Mouse (Mus musculus) liver, embryonic 14.5 days (tissue): ENCODE measurements at regions not wholly inside any gene's neighbourhood (a gene's known extent, or its start where the extent isn't known, plus 50 kb on each side); places are given as distances from the start of the nearest gene placed in this dataset.

Source experiments
- ATAC-seq: fragments of 200-750 bp; cut with Nextera tagmentation; 2 replicates; pipeline ENCODE4 v1.8.0; 2017; ENCODE audit warnings: moderate number of reproducible peaks, mild to moderate bottlenecking, moderate library complexity; ENCODE audit not compliant: insufficient read depth
- DNase-seq, 3 experiments: peaks; one replicate each; pipeline ENCODE4 v3.0.0-alpha.2; 2012 to 2013; ENCODE audit warnings: low read depth in 3 of 3, low spot score in 3 of 3
- H3K27ac ChIP-seq: fragments of 300-500 bp; sonication (generic); 2 replicates; pipeline ENCODE4 v1.5.1; 2014; ENCODE audit warnings: moderate library complexity, mild to moderate bottlenecking, control low read depth, inconsistent platforms
- H3K27me3 ChIP-seq: fragments of 300-500 bp; sonication (generic); 2 replicates; pipeline ENCODE4 v1.6.1; 2014; ENCODE audit warnings: mild to moderate bottlenecking, low read length, moderate library complexity; ENCODE audit not compliant: control insufficient read depth, insufficient read depth
- H3K36me3 ChIP-seq: fragments of 300-500 bp; sonication (generic); replicated peaks from 2 replicates; pipeline ENCODE4 v1.6.1; 2014; ENCODE audit warnings: low read depth; ENCODE audit not compliant: control insufficient read depth, insufficient read depth
- H3K4me1 ChIP-seq, 2 experiments: fragments of 200-500 bp in 1 of 2; fragments of 300-500 bp in 1 of 2; sonication (generic) in 1 of 2; replicated peaks; 2 replicates each; pipeline ENCODE4 v1.6.1; 2012 to 2014; ENCODE audit warnings: antibody characterized with exemption in 1 of 2, inconsistent platforms in 1 of 2, low read length in 1 of 2; ENCODE audit not compliant: control insufficient read depth in 2 of 2, insufficient read depth in 2 of 2
- H3K4me2 ChIP-seq: fragments of 300-500 bp; sonication (generic); 2 replicates; pipeline ENCODE4 v1.6.1; 2014; ENCODE audit warnings: low read depth, mild to moderate bottlenecking, control low read depth, moderate library complexity
- H3K4me3 ChIP-seq, 2 experiments: fragments of 200-500 bp in 1 of 2; fragments of 300-500 bp in 1 of 2; sonication (generic) in 1 of 2; 2 replicates each; pipeline ENCODE4 v1.5.1; 2012 to 2014; ENCODE audit warnings: low read depth in 2 of 2, low read length in 2 of 2, mild to moderate bottlenecking in 2 of 2, control low read depth in 1 of 2, inconsistent platforms in 1 of 2, moderate library complexity in 1 of 2; ENCODE audit not compliant: insufficient read depth in 1 of 2
- H3K9ac ChIP-seq: fragments of 300-500 bp; sonication (generic); replicated peaks from 2 replicates; pipeline ENCODE4 v1.6.1; 2014; ENCODE audit warnings: mild to moderate bottlenecking, control low read depth, moderate library complexity
- H3K9me3 ChIP-seq: fragments of 300-500 bp; sonication (generic); 2 replicates; pipeline ENCODE4 v1.6.1; 2016; ENCODE audit warnings: low read length, mixed read lengths; ENCODE audit not compliant: control insufficient read depth
- CTCF ChIP-seq: IDR thresholded peaks from 2 replicates; pipeline ENCODE4 v1.5.1; 2016; ENCODE audit warnings: antibody characterized with exemption, low read depth, control low read depth
- EP300 ChIP-seq: IDR thresholded peaks from 2 replicates; pipeline ENCODE4 v1.6.1; 2016; ENCODE audit warnings: antibody characterized with exemption, low read depth
- WGBS: fragments of 180-500 bp; shearing (Covaris S2); extraction: QIAGEN DNeasy Blood & Tissue Kit; methylation state at CpG from one replicate; pipeline ENCODE4 v1.1.7; 2014; ENCODE audit not compliant: insufficient replicate concordance; 5-methylcytosine and 5-hydroxymethylcytosine counted together

GRCm38 (mm10) chr12:52412172-52412571 lies 91.6 kb upstream of the Arhgap5 start:
- H3K9ac ChIP-seq: no peak overlapping the region

GRCm38 (mm10) chr12:52413046-52413473 lies 90.7 kb upstream of the Arhgap5 start:
- no peak overlapping the region for H3K9ac ChIP-seq
- no peak for DNase-seq
- 65% methylated on average over 8 of the region's 8 CpGs for WGBS
- H3K4me2 ChIP-seq: no peak overlapping the region
- no peaks in the 10 kb centered on the region for H3K36me3 ChIP-seq
- H3K27ac ChIP-seq: no peak overlapping the region
- no peak for TF ChIP-seq EP300
- no peak for TF ChIP-seq CTCF
- H3K27me3 ChIP-seq: no peaks in the 10 kb centered on the region
- no peak for ATAC-seq
- H3K9me3 ChIP-seq: no peaks in the 10 kb centered on the region
- H3K4me1 ChIP-seq: 0 out of 4 replicates have a peak, but pooled peaks cover 0 to 2% of the 10 kb centered on the region in 2 experiments
- H3K4me3 ChIP-seq: no peak overlapping the region

More at GRCm38 (mm10) chr12:52412172-52412571, 91.6 kb upstream of the Arhgap5 start:
- Histone ChIP-seq H3K9me3 (no peaks in the 10 kb centered on the region), H3K4me1 (0 out of 4 replicates have a peak, but pooled peaks cover 0 to 2% of the 10 kb centered on the region in 2 experiments), H3K4me2 (no peak overlapping the region), H3K36me3 (no peaks in the 10 kb centered on the region), H3K27me3 (no peaks in the 10 kb centered on the region), H3K4me3 (no peak overlapping the region), H3K27ac (no peak overlapping the region)
- ATAC-seq (no peak), DNase-seq (no peak)
- no peak for TF ChIP-seq CTCF
- no peak for TF ChIP-seq EP300
- WGBS: 63% methylated on average over 4 of the region's 4 CpGs

GRCm38 (mm10) chr12:52422729-52423128 lies 81.0 kb upstream of the Arhgap5 start:
- WGBS: 58% methylated on average over 1 of the region's 1 CpGs
- no peaks in the 10 kb centered on the region for H3K36me3 ChIP-seq
- no peaks in the 10 kb centered on the region for H3K4me1 ChIP-seq
- H3K4me3 ChIP-seq: no peak overlapping the region
- H3K9me3 ChIP-seq: no peaks in the 10 kb centered on the region
- no peak for TF ChIP-seq EP300
- no peak for TF ChIP-seq CTCF
- DNase-seq (no peak), ATAC-seq (no peak)
- H3K9ac ChIP-seq: no peak overlapping the region
- no peak overlapping the region for H3K4me2 ChIP-seq
- no peak overlapping the region for H3K27ac ChIP-seq
- H3K27me3 ChIP-seq: no peaks in the 10 kb centered on the region

- no peaks in the 10 kb centered on the region for H3K4me1 ChIP-seq
- H3K27me3 ChIP-seq: no peaks in the 10 kb centered on the region
- ATAC-seq (no peak), DNase-seq (no peak)
- 58% methylated on average over 3 of the region's 3 CpGs for WGBS
- H3K36me3 ChIP-seq: no peaks in the 10 kb centered on the region
- H3K4me2 ChIP-seq: no peak overlapping the region
- no peak overlapping the region for H3K4me3 ChIP-seq
- no peak overlapping the region for H3K27ac ChIP-seq
- no peak overlapping the region for H3K9ac ChIP-seq
- TF ChIP-seq CTCF: no peak
- no peak for TF ChIP-seq EP300
- H3K9me3 ChIP-seq: no peaks in the 10 kb centered on the region
These were observed 79.3 kb upstream of the Arhgap5 start for GRCm38 (mm10) chr12:52424336-52425034.

- Histone ChIP-seq H3K27ac (no peak overlapping the region), H3K27me3 (no peaks in the 10 kb centered on the region), H3K4me1 (no peaks in the 10 kb centered on the region), H3K36me3 (no peaks in the 10 kb centered on the region), H3K4me3 (no peak overlapping the region), H3K4me2 (no peak overlapping the region), H3K9ac (no peak overlapping the region), H3K9me3 (no peaks in the 10 kb centered on the region)
- no peak for TF ChIP-seq EP300
- 63% methylated on average over 5 of the region's 5 CpGs for WGBS
- DNase-seq (no peak), ATAC-seq (no peak)
These were observed 73.8 kb upstream of the Arhgap5 start for GRCm38 (mm10) chr12:52429935-52430334.
